Mouse (Mus musculus) CH12.LX (cell line): Measurements from ENCODE around the gene Cdc42. TPM values are rescaled to one million over a fixed set of nuclear protein-coding genes. Genes with fewer than 3 reads are reported as not detected.

Experiments used
- DNase-seq: peaks from one replicate; pipeline ENCODE4 v3.0.0-alpha.2; 2013; ENCODE audit errors: extremely low read depth
- H3K27ac ChIP-seq: 2 replicates; pipeline ENCODE4 v1.5.1; 2012; ENCODE audit warnings: low read depth, mild to moderate bottlenecking, control low read depth, moderate library complexity; ENCODE audit not compliant: insufficient read depth
- H3K27me3 ChIP-seq: replicated peaks from 2 replicates; pipeline ENCODE3; 2012; ENCODE audit warnings: inconsistent platforms
- H3K36me3 ChIP-seq, 2 experiments: replicated peaks in 1 of 2; 2 replicates each; pipeline versions ENCODE3 to v1.6.1; 2012; ENCODE audit warnings: inconsistent platforms in 1 of 2, low read length in 1 of 2, mild to moderate bottlenecking in 1 of 2, mixed read lengths in 1 of 2, moderate library complexity in 1 of 2; ENCODE audit not compliant: control insufficient read depth in 1 of 2, insufficient read depth in 1 of 2
- H3K4me1 ChIP-seq, 2 experiments: 2 replicates each; pipeline ENCODE4 v1.6.1; 2012; ENCODE audit warnings: inconsistent platforms in 1 of 2, moderate library complexity in 1 of 2; ENCODE audit not compliant: insufficient read depth in 2 of 2, control insufficient read depth in 1 of 2
- H3K4me2 ChIP-seq: 2 replicates; pipeline ENCODE4 v1.6.1; 2012; ENCODE audit warnings: low read depth, mild to moderate bottlenecking, control low read depth; ENCODE audit not compliant: poor library complexity, insufficient read depth, severe bottlenecking
- H3K4me3 ChIP-seq, 3 experiments: fragments of 150-350 bp in 1 of 3; sonication (generic) in 1 of 3; replicated peaks in 1 of 3; 2 replicates each; pipeline versions ENCODE3 to v1.5.1; 2011 to 2012; ENCODE audit warnings: low read depth in 2 of 3, low read length in 2 of 3, mild to moderate bottlenecking in 2 of 3, moderate library complexity in 2 of 3, control low read depth in 1 of 3, improper control_type of control experiment in 1 of 3, inconsistent platforms in 1 of 3, mixed read lengths in 1 of 3; ENCODE audit not compliant: poor library complexity in 1 of 3
- H3K79me2 ChIP-seq: replicated peaks from 2 replicates; pipeline ENCODE4 v1.6.1; 2012; ENCODE audit warnings: mild to moderate bottlenecking, moderate library complexity; ENCODE audit not compliant: control insufficient read depth, poor library complexity, insufficient read depth, severe bottlenecking; ENCODE audit errors: extremely low read depth
- H3K9ac ChIP-seq: 2 replicates; pipeline ENCODE4 v1.6.1; 2012; ENCODE audit warnings: low read depth, mild to moderate bottlenecking, control low read depth, moderate library complexity; ENCODE audit not compliant: insufficient read depth
- H3K9me3 ChIP-seq: replicated peaks from 2 replicates; pipeline ENCODE3; 2012; ENCODE audit warnings: low read length, inconsistent platforms, mixed read lengths
- BHLHE40 ChIP-seq: IDR thresholded peaks from 2 replicates; pipeline ENCODE4 v1.6.1; 2011; ENCODE audit warnings: mild to moderate bottlenecking, low read depth, low read length, improper control_type of control experiment
- CTCF ChIP-seq, 2 experiments: IDR thresholded peaks in 1 of 2; conservative IDR thresholded peaks in 1 of 2; 2 replicates each; pipeline ENCODE4 v1.5.1; 2011 to 2012; ENCODE audit warnings: low read depth in 2 of 2, low read length in 2 of 2, improper control_type of control experiment in 1 of 2, inconsistent platforms in 1 of 2, mild to moderate bottlenecking in 1 of 2, moderate library complexity in 1 of 2
- ELF1 ChIP-seq: IDR thresholded peaks from 2 replicates; pipeline ENCODE4 v1.6.1; 2014; ENCODE audit warnings: low read depth, mild to moderate bottlenecking, inconsistent platforms, low read length, improper control_type of control experiment
- KAT2A ChIP-seq: IDR thresholded peaks from 2 replicates; pipeline ENCODE4 v1.6.1; 2012; ENCODE audit warnings: low read length, improper control_type of control experiment, inconsistent platforms; ENCODE audit not compliant: insufficient replicate concordance
- MAZ ChIP-seq: IDR thresholded peaks from 2 replicates; pipeline ENCODE4 v1.6.1; 2012; ENCODE audit warnings: low read depth, mild to moderate bottlenecking, inconsistent platforms, low read length, improper control_type of control experiment, moderate library complexity
- MYC ChIP-seq: IDR thresholded peaks from 2 replicates; pipeline ENCODE4 v1.6.1; 2011; ENCODE audit warnings: low read depth, mild to moderate bottlenecking, improper control_type of control experiment, low read length
- POLR2AphosphoS2 ChIP-seq: IDR thresholded peaks from 2 replicates; pipeline ENCODE4 v1.6.1; 2011; ENCODE audit warnings: low read depth, low read length, improper control_type of control experiment
- SIN3A ChIP-seq: IDR thresholded peaks from 2 replicates; pipeline ENCODE4 v1.6.1; 2012; ENCODE audit warnings: low read length, improper control_type of control experiment, inconsistent platforms
- TCF12 ChIP-seq: IDR thresholded peaks from 2 replicates; pipeline ENCODE4 v1.6.1; 2014; ENCODE audit warnings: low read depth, mild to moderate bottlenecking, inconsistent platforms, low read length, improper control_type of control experiment
- USF2 ChIP-seq: conservative IDR thresholded peaks from 2 replicates; pipeline ENCODE4 v1.6.1; 2011; ENCODE audit warnings: low read depth, low read length, improper control_type of control experiment
- dilution Hi-C: fragments of 300-500 bp; cut with MboI; formaldehyde crosslinking; loops from 2 replicates; pipeline ENCODE4 v1.14.3; 2020; ENCODE audit warnings: low sequenced_read_pairs; ENCODE audit not compliant: extremely low pct_unique_long_range_greater_than_20kb, extremely low pct_ligation_motif_present
- in situ Hi-C: fragments of 300-500 bp; cut with MboI; formaldehyde crosslinking; loops from 3 replicates; pipeline ENCODE4 v1.14.3; 2019; ENCODE audit warnings: low sequenced_read_pairs, low pct_ligation_motif_present, low pct_unique_long_range_greater_than_20kb, mixed read lengths
- polyA plus RNA-seq: library from polyadenylated mRNA; unstranded; fragments of >175 nt; gene quantifications from 2 replicates; pipeline ENCODE4 v1.2.1, GENCODE M21; 2012; ENCODE audit warnings: low read depth; ENCODE audit not compliant: insufficient read length
- total RNA-seq, 2 experiments: library from RNA; depleted of rRNA; stranded (reverse); fragments of 300-350 nt in 1 of 2; fragments of >200 nt in 1 of 2; gene quantifications; 2 replicates each; pipeline ENCODE4 v1.2.3; 2012 to 2014

The Cdc42 gene
- total and polyA plus RNA-seq, 3 experiments = 209 to 594 (median 378) TPM

DNA sequence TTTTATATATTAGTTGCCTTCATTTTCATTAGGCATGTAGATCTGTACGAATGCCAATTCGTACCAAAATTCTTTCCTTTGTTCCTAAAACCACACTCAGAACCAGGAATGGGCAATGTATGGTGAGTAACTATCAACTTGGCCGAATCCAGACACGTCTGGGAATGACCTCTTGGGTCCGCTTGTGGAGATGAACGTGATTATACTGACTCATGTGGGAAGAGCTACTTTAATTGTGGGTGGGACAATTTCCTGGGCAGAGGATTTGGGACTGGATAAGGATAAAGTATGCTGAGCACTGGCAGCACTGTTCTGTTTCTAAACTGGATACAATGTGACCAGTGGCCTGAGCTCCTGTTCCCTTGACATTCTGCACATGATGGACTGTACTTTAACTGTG lies 32.6 kb downstream of the Cdc42 start:
- Histone ChIP-seq H3K36me3 (peaks cover 65 to 86% of the 10 kb centered on the region in 2 experiments), H3K9me3 (no peaks in the 10 kb centered on the region), H3K27me3 (no peaks in the 10 kb centered on the region), H3K79me2 (peaks cover 35% of the 10 kb centered on the region), H3K4me2 (no peak overlapping the region), H3K4me1 (no peaks in the 10 kb centered on the region), H3K9ac (no peak overlapping the region), H3K27ac (no peak overlapping the region), H3K4me3 (no peak overlapping the region)
- dilution Hi-C loops = no loop called here
- DNase-seq = no peak
- in situ Hi-C loops = no loop called here
- no peak for TF ChIP-seq POLR2AphosphoS2
- no peak for TF ChIP-seq BHLHE40
- TF ChIP-seq ELF1 = no peak
- TF ChIP-seq SIN3A = no peak

DNA sequence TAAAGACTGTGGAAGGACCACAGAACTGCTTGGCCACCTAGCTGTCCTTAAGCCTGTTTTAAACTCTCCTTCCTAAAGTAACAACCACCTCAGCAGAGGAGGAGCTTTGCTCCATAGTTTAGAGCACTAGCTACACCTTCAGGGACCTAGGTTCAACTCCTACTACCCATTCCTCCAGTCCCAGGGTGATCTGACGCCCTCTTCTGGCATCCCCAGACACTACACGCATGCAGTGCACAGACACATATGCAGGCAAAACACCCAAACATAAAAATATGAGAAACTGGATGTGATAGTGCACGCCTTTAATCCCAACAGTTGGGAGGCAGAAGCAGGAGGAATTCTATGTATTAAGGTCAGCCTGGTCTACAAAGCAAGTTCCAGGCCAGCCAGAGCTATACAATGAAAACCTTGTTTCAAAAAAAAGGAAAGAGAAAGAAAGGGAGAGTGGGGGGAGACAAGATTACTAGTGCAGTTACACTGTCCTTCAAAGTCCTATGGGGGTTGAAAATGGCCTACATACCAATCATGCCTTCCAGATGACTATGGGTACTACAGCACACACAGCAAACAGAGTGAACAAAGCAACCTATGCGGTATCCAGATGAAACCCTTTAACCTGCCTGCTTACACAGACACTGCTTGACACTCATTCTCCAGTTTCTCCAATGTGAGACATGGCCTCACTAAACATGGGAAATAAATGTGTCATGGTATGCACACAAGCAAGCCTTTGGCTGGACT lies 41.3 kb downstream of the Cdc42 start:
- no peaks in the 10 kb centered on the region for H3K9me3 ChIP-seq
- no peaks in the 10 kb centered on the region for H3K79me2 ChIP-seq
- no peaks in the 10 kb centered on the region for H3K27me3 ChIP-seq
- no peak overlapping the region for H3K9ac ChIP-seq
- no peak overlapping the region for H3K4me3 ChIP-seq
- H3K4me1 ChIP-seq = no peaks in the 10 kb centered on the region
- TF ChIP-seq CTCF (conservative IDR thresholded peaks at IDR 0.05 in 1 of 2, IDR thresholded peaks at IDR 0.05 in 1 of 2; ENCODE audit: low read depth in 2 of 2, low read length in 2 of 2) = 0 out of 4 replicates have a peak, but pooled peaks of 1 of the 2 experiments have one; percentile 13
- no peak for TF ChIP-seq MAZ
- TF ChIP-seq TCF12 = no peak
- TF ChIP-seq, all 38 proteins: peak for 1
- no peak overlapping the region for H3K27ac ChIP-seq
- DNase-seq = no peak
- in situ Hi-C loops = no loop called here
- H3K36me3 ChIP-seq = peaks cover 49 to 76% of the 10 kb centered on the region in 2 experiments
- no peak overlapping the region for H3K4me2 ChIP-seq
- dilution Hi-C loops = no loop called here

DNA sequence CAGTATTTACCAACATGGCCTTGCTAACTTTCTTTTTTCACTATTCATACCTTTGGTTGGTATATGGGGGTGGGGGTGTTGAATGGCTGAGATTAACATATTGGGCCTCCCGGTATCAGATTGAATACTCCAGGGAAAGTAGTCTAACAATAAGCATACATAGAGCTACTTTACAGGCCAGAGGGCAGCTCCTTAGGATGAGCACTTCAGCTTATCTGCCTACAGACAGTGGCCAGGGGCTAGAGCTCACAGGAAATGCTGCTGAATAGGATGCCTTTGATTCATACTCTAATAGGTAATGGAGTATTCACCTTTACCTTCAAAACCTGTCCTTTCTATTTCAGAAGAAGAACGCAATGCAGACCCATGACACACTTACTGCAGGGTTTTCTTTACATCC lies 42.5 kb downstream of the Cdc42 start:
- in situ Hi-C loops (no loop called here), dilution Hi-C loops (no loop called here)
- no peaks in the 10 kb centered on the region for H3K9me3 ChIP-seq
- H3K36me3 ChIP-seq = peaks cover 48 to 77% of the 10 kb centered on the region in 2 experiments
- H3K4me2 ChIP-seq = no peak overlapping the region
- H3K4me1 ChIP-seq = no peaks in the 10 kb centered on the region
- DNase-seq = no peak
- H3K4me3 ChIP-seq = no peak overlapping the region
- H3K9ac ChIP-seq = no peak overlapping the region
- TF ChIP-seq USF2 (no peak), KAT2A (no peak), MYC (no peak)
- no peak overlapping the region for H3K27ac ChIP-seq
- no peaks in the 10 kb centered on the region for H3K27me3 ChIP-seq
- no peaks in the 10 kb centered on the region for H3K79me2 ChIP-seq
